9 mouse cellular contexts compared by ENCODE assay signal in the genomic region with DNA sequence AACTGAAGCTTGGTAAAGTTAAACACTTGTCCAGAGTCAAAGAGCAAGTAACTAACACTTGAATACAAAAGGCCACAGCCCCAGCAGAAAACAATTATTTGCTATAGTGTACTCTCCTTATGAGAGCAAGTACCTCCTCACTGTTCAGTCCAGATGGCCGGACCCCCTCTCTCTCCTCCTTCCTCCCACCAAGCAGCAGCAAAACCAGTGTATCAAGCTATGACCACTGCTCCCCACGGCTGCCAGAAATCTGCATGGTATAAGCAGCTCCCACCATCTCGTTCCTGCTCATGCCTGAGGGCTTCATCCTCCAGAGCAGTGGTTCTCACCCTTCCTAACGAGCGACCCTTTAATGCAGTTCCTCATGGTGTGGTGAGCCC. TPM values are rescaled to one million over a fixed set of nuclear protein-coding genes. Genes with fewer than 3 reads are reported as not detected.
DNase-seq lines count a peak whose midpoint lies in the region; ATAC-seq and TF ChIP-seq lines count a peak whose summit lies in the region.
"Had no signal": no experiment of that assay in that cellular context is flagged by ENCODE, and none has a peak within 500 bp of the region (broad histone marks: within the 10 kb centered on the region; RNA-seq: fewer than 3 reads in every experiment).

No protein-coding gene starts in this region.

- ATAC-seq in heart, embryonic 11.5 days (replicated peaks; ENCODE audit: insufficient number of reproducible peaks, low FRiP score, low TSS enrichment): no peak
- no peak for ATAC-seq in megakaryocyte, adult 5-6 weeks (ENCODE audit: poor library complexity, severe bottlenecking)
- no peak for ATAC-seq in intestine, embryonic 15.5 days

- TF ChIP-seq POLR2A in small intestine, adult 2 months (IDR thresholded peaks at IDR 0.05; ENCODE audit: low read depth, low read length): no peak

- no peak for DNase-seq in heart, adult 9 months (ENCODE audit: low spot score in 2 of 2)
- DNase-seq in urinary bladder, adult 2 months (ENCODE audit: low spot score): no peak
- DNase-seq in layer of hippocampus, postnatal 25 days (ENCODE audit: extremely low spot score in 1 of 2, low spot score in 1 of 2): no peak

- 46% methylated on average over 5 of the region's 5 CpGs for WGBS in heart, embryonic 11.5 days (ENCODE audit: insufficient replicate concordance)
- WGBS in intestine, embryonic 15.5 days: 60% methylated on average over 5 of the region's 5 CpGs
- WGBS in small intestine, adult 2 months: 66% methylated on average over 5 of the region's 5 CpGs

- no peak overlapping the region for H3K4me2 ChIP-seq in heart, embryonic 11.5 days
- no peak overlapping the region for H3K4me2 ChIP-seq in intestine, embryonic 15.5 days (replicated peaks)

- no peak overlapping the region for H3K9ac ChIP-seq in heart, embryonic 11.5 days (ENCODE audit: low read depth, low read length)
- no peak overlapping the region for H3K9ac ChIP-seq in intestine, embryonic 15.5 days
- H3K9ac ChIP-seq: limb, embryonic 12.5 days had no signal

- H3K36me3 ChIP-seq in heart, embryonic 11.5 days (ENCODE audit: control insufficient read depth, insufficient read depth, low read length): no peaks in the 10 kb centered on the region
- peaks cover 84% of the 10 kb centered on the region for H3K36me3 ChIP-seq in megakaryocyte, embryonic 14.5 days (replicated peaks; ENCODE audit: low read length)
- H3K36me3 ChIP-seq in intestine, embryonic 15.5 days: no peaks in the 10 kb centered on the region
- no peaks in the 10 kb centered on the region for H3K36me3 ChIP-seq in small intestine, adult 2 months (ENCODE audit: control insufficient read depth, insufficient read depth, low read length)

- H3K27me3 ChIP-seq in heart, embryonic 11.5 days (ENCODE audit: control insufficient read depth, insufficient read depth, low read length): no peaks in the 10 kb centered on the region
- H3K27me3 ChIP-seq in megakaryocyte, embryonic 14.5 days (replicated peaks): no peaks in the 10 kb centered on the region
- no peaks in the 10 kb centered on the region for H3K27me3 ChIP-seq in intestine, embryonic 15.5 days (replicated peaks)
- H3K27me3 ChIP-seq in small intestine, adult 2 months (ENCODE audit: control insufficient read depth, insufficient read depth, low read length): no peaks in the 10 kb centered on the region
- H3K27me3 ChIP-seq: limb, embryonic 12.5 days had no signal

- no peak overlapping the region for H3K4me3 ChIP-seq in heart, embryonic 11.5 days (ENCODE audit: low read depth, low read length)
- peak overlapping the region; percentile 76 for H3K4me3 ChIP-seq in megakaryocyte, embryonic 14.5 days (replicated peaks)
- no peak overlapping the region for H3K4me3 ChIP-seq in intestine, embryonic 15.5 days (replicated peaks)
- no peak overlapping the region for H3K4me3 ChIP-seq in small intestine, adult 2 months (ENCODE audit: low read depth, low read length)
- H3K4me3 ChIP-seq: limb, embryonic 12.5 days had no signal

- no peak for TF ChIP-seq CTCF in small intestine, adult 2 months (IDR thresholded peaks at IDR 0.05; ENCODE audit: extremely low read depth, insufficient read length, insufficient replicate concordance, low read depth, low read length)

- H3K27ac ChIP-seq in heart, embryonic 11.5 days (ENCODE audit: low read depth, low read length): peak overlapping the region; percentile 25; the same call in 1 of the 2 replicates
- H3K27ac ChIP-seq in intestine, embryonic 15.5 days: peak overlapping the region; percentile 76
- peak overlapping the region; percentile 97 for H3K27ac ChIP-seq in small intestine, adult 2 months (ENCODE audit: insufficient read depth, low read depth, low read length)

- H3K4me1 ChIP-seq in heart, embryonic 11.5 days (ENCODE audit: control insufficient read depth, insufficient read depth, low read length): peaks cover 26% of the 10 kb centered on the region
- H3K4me1 ChIP-seq in megakaryocyte, embryonic 14.5 days: peaks cover 100% of the 10 kb centered on the region
- peaks cover 18% of the 10 kb centered on the region for H3K4me1 ChIP-seq in intestine, embryonic 15.5 days (replicated peaks)
- H3K4me1 ChIP-seq in small intestine, adult 2 months (ENCODE audit: control insufficient read depth, insufficient read depth, insufficient read length, low read length): peaks cover 31% of the 10 kb centered on the region

- H3K9me3 ChIP-seq in heart, embryonic 11.5 days (replicated peaks; ENCODE audit: control insufficient read depth, low read length): no peaks in the 10 kb centered on the region
- no peaks in the 10 kb centered on the region for H3K9me3 ChIP-seq in megakaryocyte, embryonic 14.5 days
- no peaks in the 10 kb centered on the region for H3K9me3 ChIP-seq in intestine, embryonic 15.5 days
- H3K9me3 ChIP-seq: limb, embryonic 12.5 days had no signal

RNA-seq across cellular contexts. Expression of a gene that starts 26.4 kb away (rescaled TPM):
- polyA plus RNA-seq in heart, embryonic 11.5 days (2014; fragmentation: Nextera tagmentation; extraction: Ambion mirVana): 69.8 and 73.1 TPM in 2 replicates
- 498 and 1,222 TPM in 2 replicates for polyA plus RNA-seq in megakaryocyte, embryonic 14.5 days (2012; ENCODE audit: insufficient read depth, low replicate concordance)
- 7.1 and 9.3 TPM in 2 replicates for total RNA-seq in megakaryocyte, adult 5-6 weeks (2015)
- total RNA-seq in megakaryocyte, adult 5-6 weeks (2017): 9.3 and 12.8 TPM in 2 replicates
- 61.9 and 64.0 TPM in 2 replicates for polyA plus RNA-seq in intestine, embryonic 15.5 days (2015; fragmentation: Nextera tagmentation; extraction: Ambion mirVana)
- polyA plus RNA-seq in small intestine, adult 2 months (2012; rRNA removed): 20.7 and 53.8 TPM in 2 replicates
- 76.7 and 88.6 TPM in 2 replicates for polyA plus RNA-seq in urinary bladder, adult 2 months (2012; rRNA removed)
- 100 to 1,000 TPM; 121 to 144 TPM for total RNA-seq in layer of hippocampus, postnatal 25 days (2021)

RNA-seq across cellular contexts. Expression of a gene that starts 42.7 kb away (rescaled TPM):
- polyA plus RNA-seq in heart, embryonic 11.5 days (2014; fragmentation: Nextera tagmentation; extraction: Ambion mirVana): 81.0 and 88.3 TPM in 2 replicates
- polyA plus RNA-seq in megakaryocyte, embryonic 14.5 days (2012; ENCODE audit: insufficient read depth, low replicate concordance): 1.1 and 10.4 TPM in 2 replicates
- total RNA-seq in megakaryocyte, adult 5-6 weeks (2015): 102 TPM in 2 replicates
- total RNA-seq in megakaryocyte, adult 5-6 weeks (2017): 122 and 126 TPM in 2 replicates
- 60.1 and 67.6 TPM in 2 replicates for polyA plus RNA-seq in intestine, embryonic 15.5 days (2015; fragmentation: Nextera tagmentation; extraction: Ambion mirVana)
- polyA plus RNA-seq in small intestine, adult 2 months (2012; rRNA removed): 0.52 and 1.3 TPM in 2 replicates
- polyA plus RNA-seq in urinary bladder, adult 2 months (2012; rRNA removed): 3.0 and 3.2 TPM in 2 replicates
- total RNA-seq in layer of hippocampus, postnatal 25 days (2021): 1 to 10 TPM; 1.5 to 2.6 TPM

RNA-seq across cellular contexts. Expression of a gene that starts 51.1 kb away (rescaled TPM):
- polyA plus RNA-seq in heart, embryonic 11.5 days (2014; fragmentation: Nextera tagmentation; extraction: Ambion mirVana): 22.4 and 22.5 TPM in 2 replicates
- polyA plus RNA-seq in megakaryocyte, embryonic 14.5 days (2012; ENCODE audit: insufficient read depth, low replicate concordance): 2.8 TPM in 1 of 2 replicates, not detected in the other
- total RNA-seq in megakaryocyte, adult 5-6 weeks (2015): 0.20 and 0.55 TPM in 2 replicates
- 0.41 TPM in 1 of 2 replicates, not detected in the other for total RNA-seq in megakaryocyte, adult 5-6 weeks (2017)
- polyA plus RNA-seq in intestine, embryonic 15.5 days (2015; fragmentation: Nextera tagmentation; extraction: Ambion mirVana): 12.2 and 14.2 TPM in 2 replicates
- 0.50 and 1.7 TPM in 2 replicates for polyA plus RNA-seq in small intestine, adult 2 months (2012; rRNA removed)
- polyA plus RNA-seq in urinary bladder, adult 2 months (2012; rRNA removed): 9.6 and 10.0 TPM in 2 replicates
- total RNA-seq in layer of hippocampus, postnatal 25 days (2021): 1 to 10 TPM; 2.0 to 2.7 TPM

Comparison
In these comparisons a context has a peak if more than half of its experiments do, and no peak if none do; other contexts are left out.
1. H3K27ac ChIP-seq: peak in every context shown above with its lines; median percentile 97 in small intestine, adult 2 months; 76 in intestine, embryonic 15.5 days; 25 in heart, embryonic 11.5 days.